Mouse (Mus musculus) heart, postnatal 0 days (tissue): Measurements from ENCODE around the gene Cep95. TPM values are rescaled to one million over a fixed set of nuclear protein-coding genes. Genes with fewer than 3 reads are reported as not detected.

Experiments used
- ATAC-seq: fragments of 200-750 bp; cut with Nextera tagmentation; 2 replicates; pipeline ENCODE4 v1.8.0; 2017; ENCODE audit warnings: low read depth, moderate number of reproducible peaks, moderate library complexity; ENCODE audit not compliant: insufficient read depth
- DNase-seq: peaks from one replicate; pipeline ENCODE4 v3.0.0-alpha.2; 2016; ENCODE audit warnings: low spot score
- H3K27ac ChIP-seq: fragments of 300-500 bp; sonication (generic); 2 replicates; pipeline ENCODE4 v1.5.1; 2014; ENCODE audit warnings: low read depth, mild to moderate bottlenecking
- H3K27me3 ChIP-seq: fragments of 300-500 bp; sonication (generic); 2 replicates; pipeline ENCODE4 v1.6.1; 2014; ENCODE audit warnings: low read length, mixed read lengths; ENCODE audit not compliant: control insufficient read depth, insufficient read depth
- H3K36me3 ChIP-seq: fragments of 300-500 bp; sonication (generic); replicated peaks from 2 replicates; pipeline ENCODE4 v1.6.1; 2014; ENCODE audit warnings: low read length, mixed read lengths; ENCODE audit not compliant: control insufficient read depth, insufficient read depth
- H3K4me1 ChIP-seq: fragments of 300-500 bp; sonication (generic); 2 replicates; pipeline ENCODE4 v1.6.1; 2014; ENCODE audit warnings: antibody characterized with exemption; ENCODE audit not compliant: control insufficient read depth, insufficient read depth
- H3K4me2 ChIP-seq: fragments of 300-500 bp; sonication (generic); 2 replicates; pipeline ENCODE4 v1.6.1; 2014; ENCODE audit warnings: low read depth, mild to moderate bottlenecking, low read length, moderate library complexity
- H3K4me3 ChIP-seq: fragments of 300-500 bp; sonication (generic); 2 replicates; pipeline ENCODE4 v1.5.1; 2014; ENCODE audit warnings: low read depth, low read length
- H3K9ac ChIP-seq: fragments of 300-500 bp; sonication (generic); replicated peaks from 2 replicates; pipeline ENCODE4 v1.6.1; 2014; ENCODE audit warnings: low read depth, low read length, mixed read lengths
- H3K9me3 ChIP-seq: fragments of 300-500 bp; sonication (generic); replicated peaks from 2 replicates; pipeline ENCODE4 v1.6.1; 2016; ENCODE audit warnings: low read length; ENCODE audit not compliant: control insufficient read depth
- CTCF ChIP-seq: IDR thresholded peaks from 2 replicates; pipeline ENCODE4 v1.5.1; 2016; ENCODE audit warnings: antibody characterized with exemption, control low read depth, low read depth
- EP300 ChIP-seq: IDR thresholded peaks from 2 replicates; pipeline ENCODE4 v1.6.1; 2016; ENCODE audit warnings: antibody characterized with exemption, low read depth
- WGBS: fragments of 180-500 bp; shearing (Covaris S2); extraction: QIAGEN DNeasy Blood & Tissue Kit; methylation state at CpG from one replicate; pipeline ENCODE4 v1.1.7; 2014; 5-methylcytosine and 5-hydroxymethylcytosine counted together
- polyA plus RNA-seq: library from polyadenylated mRNA; unstranded; fragments of >200 nt; fragmentation: Nextera tagmentation; extraction: Ambion mirVana; gene quantifications from 2 replicates; pipeline ENCODE4 v1.2.1, GENCODE M21; 2015
- total RNA-seq: library from RNA; depleted of rRNA; stranded (reverse); fragments of >200 nt; gene quantifications from 2 replicates; pipeline ENCODE4 v1.2.3, GENCODE M21; 2014; ENCODE audit warnings: low replicate concordance

Cep95 gene
- total and polyA plus RNA-seq, 2 experiments from 2014 or later = 4.8 to 8.2 TPM

DNA sequence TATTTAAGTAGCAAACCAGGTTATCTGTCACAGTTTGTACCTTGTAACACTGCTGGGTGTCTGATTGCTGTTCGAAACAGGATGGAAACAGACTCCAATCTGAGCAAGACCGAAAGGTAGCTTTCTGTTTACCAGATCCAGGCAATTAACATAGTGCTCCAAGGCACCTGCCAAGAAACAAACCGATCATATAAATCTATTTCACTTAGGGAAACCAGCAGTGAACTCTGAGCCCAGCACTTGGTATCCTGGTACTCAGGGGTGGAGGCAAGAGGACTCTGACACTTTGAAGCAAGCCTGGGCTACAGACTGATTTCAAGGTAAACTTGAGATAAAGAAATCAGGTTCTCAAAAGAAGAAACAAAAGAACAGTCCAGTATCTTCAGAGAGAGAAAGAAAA lies 11.7 kb upstream of the Cep95 start:
- H3K9ac ChIP-seq = no peak overlapping the region
- H3K27ac ChIP-seq = no peak overlapping the region
- H3K36me3 ChIP-seq = peaks cover 63% of the 10 kb centered on the region
- H3K4me3 ChIP-seq = no peak overlapping the region
- WGBS = 93% methylated on average over 3 of the region's 3 CpGs
- ATAC-seq (no peak), DNase-seq (no peak)
- no peak for TF ChIP-seq EP300
- TF ChIP-seq CTCF = no peak
- no peak overlapping the region for H3K4me2 ChIP-seq
- H3K9me3 ChIP-seq = no peaks in the 10 kb centered on the region
- no peaks in the 10 kb centered on the region for H3K27me3 ChIP-seq
- no peaks in the 10 kb centered on the region for H3K4me1 ChIP-seq

GRCm38 (mm10) chr11:106778132-106778531 lies 10.9 kb upstream of the Cep95 start:
- no peak for ATAC-seq
- H3K4me3 ChIP-seq = no peak overlapping the region
- WGBS = 87% methylated on average over 7 of the region's 7 CpGs

DNA sequence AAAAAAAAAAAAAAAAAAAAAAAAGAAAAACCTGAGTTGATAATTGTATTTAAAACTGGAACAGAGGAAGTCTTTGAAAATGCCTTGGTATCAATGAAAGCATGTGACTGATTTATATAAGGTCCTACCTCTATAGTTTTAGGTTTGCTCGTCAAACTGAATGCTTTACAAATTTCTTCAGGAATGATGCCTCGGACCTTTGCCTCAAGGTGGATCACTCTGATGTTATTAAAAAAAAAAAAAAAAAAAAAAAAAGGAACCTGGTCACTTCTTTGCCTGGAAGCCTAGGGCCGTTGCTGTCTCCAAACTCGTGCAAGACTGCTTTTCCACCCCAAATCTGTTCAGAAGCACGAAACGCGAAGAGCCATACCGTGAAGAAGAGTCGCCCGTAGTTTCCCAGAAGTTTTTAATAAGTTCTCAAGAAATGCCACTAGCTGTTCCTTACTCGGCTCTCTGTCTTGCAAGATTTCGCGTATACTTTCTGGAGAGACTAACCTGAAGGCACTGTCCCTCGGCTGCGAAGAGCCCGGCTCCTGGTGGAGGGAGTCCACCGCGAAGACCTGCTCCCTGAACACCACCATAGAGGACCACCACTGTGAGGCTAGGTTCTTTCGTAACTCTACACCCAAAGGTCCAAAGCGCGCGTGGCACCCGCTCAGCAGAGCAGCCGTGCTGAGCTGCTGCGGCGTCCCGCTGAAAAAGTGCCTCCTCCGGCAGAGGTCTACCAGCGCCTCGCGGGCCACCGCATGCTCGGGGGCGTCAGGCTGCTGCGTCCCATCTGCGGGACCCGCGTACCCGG lies 10.3 kb upstream of the Cep95 start:
- Histone ChIP-seq H3K4me1 (no peaks in the 10 kb centered on the region), H3K9ac (peak overlapping the region; percentile 81), H3K4me3 (peak overlapping the region; percentile 74), H3K36me3 (peaks cover 63% of the 10 kb centered on the region), H3K27ac (peak overlapping the region; percentile 94), H3K9me3 (no peaks in the 10 kb centered on the region), H3K27me3 (no peaks in the 10 kb centered on the region), H3K4me2 (peak overlapping the region; percentile 82)
- DNase-seq = no peak
- TF ChIP-seq CTCF (no peak), EP300 (no peak)
- ATAC-seq = peak; percentile 76
- 2% methylated on average over 39 of the region's 39 CpGs for WGBS

More at GRCm38 (mm10) chr11:106778132-106778531, 10.9 kb upstream of the Cep95 start:
- Histone ChIP-seq H3K4me1 (no peaks in the 10 kb centered on the region), H3K9me3 (no peaks in the 10 kb centered on the region), H3K4me2 (peak overlapping the region; percentile 82; the same call in 1 of the 2 replicates), H3K36me3 (peaks cover 63% of the 10 kb centered on the region), H3K27me3 (no peaks in the 10 kb centered on the region), H3K27ac (no peak overlapping the region), H3K9ac (no peak overlapping the region)
- TF ChIP-seq EP300 = no peak
- TF ChIP-seq CTCF = no peak
- no peak for DNase-seq

DNA sequence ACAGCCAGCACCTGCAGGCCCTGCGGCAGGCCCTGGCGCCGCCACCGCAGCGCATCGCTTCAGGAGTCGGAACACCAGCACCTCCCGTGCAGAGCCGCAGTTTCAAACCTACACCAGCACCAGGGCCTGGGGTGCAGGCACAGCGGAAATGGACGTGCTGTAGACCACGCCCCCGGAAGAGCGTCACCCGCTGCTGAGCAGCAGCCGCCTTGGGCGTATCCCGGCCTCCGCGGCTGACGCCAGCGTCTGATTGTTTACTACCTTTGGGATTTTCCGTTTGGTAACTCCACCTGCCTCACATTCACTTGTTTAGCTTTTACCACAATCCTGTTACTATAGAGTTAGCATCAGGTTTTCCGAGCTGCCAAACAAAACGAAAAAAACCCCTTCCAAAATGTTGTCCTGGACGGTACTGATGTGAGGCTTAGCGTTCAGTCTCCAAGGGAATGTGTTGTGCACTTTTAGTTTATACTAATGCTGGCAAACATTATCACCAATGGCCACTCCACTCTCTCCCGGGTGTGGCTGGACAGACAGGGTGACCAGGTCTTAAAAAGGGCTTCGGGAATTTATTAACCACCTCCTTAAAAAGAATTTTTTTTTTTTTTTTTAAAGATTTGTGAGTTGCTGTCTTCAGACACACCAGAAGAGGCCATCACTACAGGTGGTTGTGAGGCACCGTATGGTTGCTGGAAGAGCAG lies 9.5 kb upstream of the Cep95 start, which contains the start of gene Polg2:
Gene Polg2 (minus strand): TSS at position 150 of the 701 bp plus-strand sequence.
- WGBS = 1% methylated on average over 30 of the region's 30 CpGs
- no peak for TF ChIP-seq CTCF
- peak; percentile 82; the same call in 1 of the 2 replicates for TF ChIP-seq EP300
- Histone ChIP-seq H3K4me2 (peak within 1 kb of the TSS; percentile 82), H3K36me3 (peaks cover 63% of the 10 kb centered on the region), H3K4me1 (no peaks in the 10 kb centered on the region), H3K9ac (peak within 1 kb of the TSS; percentile 81), H3K27me3 (no peaks in the 10 kb centered on the region), H3K27ac (peak within 1 kb of the TSS; percentile 94), H3K9me3 (no peaks in the 10 kb centered on the region), H3K4me3 (peak within 1 kb of the TSS; percentile 74)
- DNase-seq (peak; percentile 95), ATAC-seq (peak; percentile 98)

- 73% methylated on average over 4 of the region's 4 CpGs for WGBS
- TF ChIP-seq CTCF = no peak
- TF ChIP-seq EP300 = no peak
- ATAC-seq (no peak), DNase-seq (no peak)
- no peaks in the 10 kb centered on the region for H3K9me3 ChIP-seq
- H3K4me1 ChIP-seq = no peaks in the 10 kb centered on the region
- H3K9ac ChIP-seq = no peak overlapping the region
- H3K27ac ChIP-seq = peak overlapping the region; percentile 94
- H3K4me2 ChIP-seq = peak overlapping the region; percentile 82
- H3K4me3 ChIP-seq = no peak overlapping the region
- no peaks in the 10 kb centered on the region for H3K27me3 ChIP-seq
- H3K36me3 ChIP-seq = peaks cover 63% of the 10 kb centered on the region
Measured at GRCm38 (mm10) chr11:106780089-106780425, 9.0 kb upstream of the Cep95 start.
